Mouse (Mus musculus): ENCODE measurements around the gene Nhlh1. TPM values are rescaled to one million over a fixed set of nuclear protein-coding genes. Genes with fewer than 3 reads are reported as not detected.

Gene Nhlh1
- total and polyA plus RNA-seq, 3 experiments: not detected

- Histone ChIP-seq H3K79me2 (ENCODE audit: control insufficient read depth, insufficient read depth, low read length, poor library complexity) (no peaks in the 10 kb centered on the region), H3K4me1 (ENCODE audit: control insufficient read depth in 1 of 2, insufficient read depth in 2 of 2, low read length in 2 of 2) (peaks cover 0 to 7% of the 10 kb centered on the region in 2 experiments; a peak in 2 of 4 replicates), H3K9ac (ENCODE audit: control insufficient read depth, low read depth, low read length, poor library complexity, severe bottlenecking) (peak overlapping the region; percentile 76), H3K9me3 (replicated peaks; ENCODE audit: insufficient read depth, low read length) (no peaks in the 10 kb centered on the region), H3K27me3 (ENCODE audit: control insufficient read depth in 1 of 2, insufficient read depth in 2 of 2, low read length in 2 of 2) (peaks cover 0 to 3% of the 10 kb centered on the region in 2 experiments; a peak in 1 of 4 replicates), H3K36me3 (ENCODE audit: control insufficient read depth in 1 of 2, insufficient read depth in 2 of 2, low read length in 2 of 2) (peaks cover 0 to 2% of the 10 kb centered on the region in 2 experiments; a peak in 1 of 4 replicates), H3K27ac (ENCODE audit: control insufficient read depth, low read depth, low read length) (no peak overlapping the region), H3K4me3 (ENCODE audit: control insufficient read depth in 1 of 2, insufficient read depth in 1 of 2, low read depth in 2 of 2, low read length in 2 of 2) (peak overlapping the region; percentile 80 to 92)
- peak; percentile 21 for DNase-seq (ENCODE audit: low read depth, low spot score)
- no peak for TF ChIP-seq BHLHE40 (IDR thresholded peaks at IDR 0.05; ENCODE audit: borderline replicate concordance, low read depth, low read length)
- TF ChIP-seq GATA1 (IDR thresholded peaks at IDR 0.05; ENCODE audit: low read depth, low read length): no peak
- no peak for TF ChIP-seq MAZ (IDR thresholded peaks at IDR 0.05; ENCODE audit: low read depth, low read length)
- TF ChIP-seq TBP (IDR thresholded peaks at IDR 0.05; ENCODE audit: low read depth, low read length): no peak
- no peak for TF ChIP-seq HCFC1 (IDR thresholded peaks at IDR 0.05; ENCODE audit: low read depth, low read length)
- TF ChIP-seq KAT2A (conservative IDR thresholded peaks at IDR 0.05; ENCODE audit: low read depth, low read length): no peak
- TF ChIP-seq SMC3 (IDR thresholded peaks at IDR 0.05; ENCODE audit: low read depth, low read length): no peak
- no peak for TF ChIP-seq E2F4 (IDR thresholded peaks at IDR 0.05; ENCODE audit: borderline replicate concordance, low read depth, low read length)
- no peak for TF ChIP-seq ELF1 (IDR thresholded peaks at IDR 0.05; ENCODE audit: low read depth, low read length)
- TF ChIP-seq RCOR1 (IDR thresholded peaks at IDR 0.05; ENCODE audit: low read depth, low read length): no peak
- TF ChIP-seq JUND (IDR thresholded peaks at IDR 0.05; ENCODE audit: low read depth, low read length): no peak
- TF ChIP-seq POLR2AphosphoS5 (IDR thresholded peaks at IDR 0.05; ENCODE audit: borderline replicate concordance, low read depth, low read length): no peak
- no peak for TF ChIP-seq EP300 (IDR thresholded peaks at IDR 0.05; ENCODE audit: low read depth in 1 of 2, low read length in 2 of 2)
These were observed 31.0 kb downstream of the Nhlh1 start for GRCm38 (mm10) chr1:172026201-172026901.

GRCm38 (mm10) chr1:172025201-172025904 lies 32.0 kb downstream of the Nhlh1 start:
- TF ChIP-seq USF1 (IDR thresholded peaks at IDR 0.05; ENCODE audit: low read depth, low read length) (no peak), NRF1 (IDR thresholded peaks at IDR 0.05; ENCODE audit: insufficient read depth, low read depth, low read length, poor library complexity, severe bottlenecking) (no peak), CHD1 (IDR thresholded peaks at IDR 0.05; ENCODE audit: low read depth, low read length) (no peak)

More at GRCm38 (mm10) chr1:172025201-172025904, 32.0 kb downstream of the Nhlh1 start:
- H3K4me1 ChIP-seq (ENCODE audit: control insufficient read depth in 1 of 2, insufficient read depth in 2 of 2, low read length in 2 of 2): peaks cover 0 to 7% of the 10 kb centered on the region in 2 experiments; a peak in 2 of 4 replicates
- no peaks in the 10 kb centered on the region for H3K9me3 ChIP-seq (replicated peaks; ENCODE audit: insufficient read depth, low read length)
- DNase-seq (ENCODE audit: low read depth, low spot score): no peak
- no peaks in the 10 kb centered on the region for H3K79me2 ChIP-seq (ENCODE audit: control insufficient read depth, insufficient read depth, low read length, poor library complexity)
- H3K36me3 ChIP-seq (ENCODE audit: control insufficient read depth in 1 of 2, insufficient read depth in 2 of 2, low read length in 2 of 2): peaks cover 0 to 2% of the 10 kb centered on the region in 2 experiments; a peak in 1 of 4 replicates
- H3K27ac ChIP-seq (ENCODE audit: control insufficient read depth, low read depth, low read length): no peak overlapping the region
- H3K27me3 ChIP-seq (ENCODE audit: control insufficient read depth in 1 of 2, insufficient read depth in 2 of 2, low read length in 2 of 2): peaks cover 0 to 3% of the 10 kb centered on the region in 2 experiments; a peak in 1 of 4 replicates
- H3K9ac ChIP-seq (ENCODE audit: control insufficient read depth, low read depth, low read length, poor library complexity, severe bottlenecking): no peak overlapping the region
- no peak overlapping the region for H3K4me3 ChIP-seq (ENCODE audit: control insufficient read depth in 1 of 2, insufficient read depth in 1 of 2, low read depth in 2 of 2, low read length in 2 of 2)

All from MEL (cell line).